Mouse (Mus musculus) thymus, postnatal 36 days (tissue): ENCODE measurements around the gene Fam167b.

Source experiments
- DNase-seq, 2 experiments: peaks; one replicate each; pipeline ENCODE4 v3.0.0; 2022; ENCODE audit warnings: mixed read lengths in 2 of 2

Fam167b gene

GRCm38 (mm10) chr4:129578466-129578865 is at the start of gene Fam167b:
Gene Fam167b, minus strand, starts transcription at chr4:129578549.
- no peak for DNase-seq

DNA sequence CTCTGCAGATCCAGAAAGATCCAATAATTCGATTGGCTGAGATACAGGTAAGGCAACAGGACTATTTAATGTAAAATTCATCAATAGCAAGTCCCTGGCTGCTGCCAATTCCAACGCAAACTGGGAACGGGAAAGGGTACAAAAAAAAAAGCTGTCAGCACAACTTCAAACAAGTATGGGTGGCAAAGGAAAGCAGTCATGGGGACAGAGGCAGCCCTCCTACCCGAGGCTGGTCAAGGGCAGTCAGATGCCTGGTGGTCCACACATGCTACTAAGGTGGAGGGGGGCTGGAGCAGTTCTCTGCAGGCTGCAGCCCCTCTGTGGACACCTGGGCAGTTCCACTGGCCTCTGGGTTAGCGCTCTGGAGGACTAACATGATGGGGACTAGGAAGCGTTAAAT is 47.7 kb upstream of the Fam167b start:
- no peak for DNase-seq

GRCm38 (mm10) chr4:129625496-129625895 is 47.1 kb upstream of the Fam167b start:
- no peak for DNase-seq

GRCm38 (mm10) chr4:129625029-129625370 is 46.7 kb upstream of the Fam167b start:
- peak; percentile 62 to 74 for DNase-seq

GRCm38 (mm10) chr4:129624281-129625028 is 46.1 kb upstream of the Fam167b start:
- peak; percentile 79 to 91 for DNase-seq

- DNase-seq: peak; percentile 54 to 58
Observed at GRCm38 (mm10) chr4:129623681-129624091, 45.3 kb upstream of the Fam167b start, which contains the start of gene Ccdc28b. Gene Ccdc28b, minus strand, starts transcription at chr4:129623947.

GRCm38 (mm10) chr4:129622803-129623535 is 44.6 kb upstream of the Fam167b start:
- DNase-seq: no peak

GRCm38 (mm10) chr4:129622120-129622802 is 43.9 kb upstream of the Fam167b start:
- no peak for DNase-seq

GRCm38 (mm10) chr4:129621283-129621841 is 43.0 kb upstream of the Fam167b start:
- DNase-seq: no peak

GRCm38 (mm10) chr4:129620419-129621282 is 42.3 kb upstream of the Fam167b start:
- no peak for DNase-seq

GRCm38 (mm10) chr4:129618786-129619691 is 40.7 kb upstream of the Fam167b start, which contains the start of gene Iqcc:
Gene Iqcc, minus strand, starts transcription at chr4:129619099.
- DNase-seq: peak; percentile 94 to 97

DNA sequence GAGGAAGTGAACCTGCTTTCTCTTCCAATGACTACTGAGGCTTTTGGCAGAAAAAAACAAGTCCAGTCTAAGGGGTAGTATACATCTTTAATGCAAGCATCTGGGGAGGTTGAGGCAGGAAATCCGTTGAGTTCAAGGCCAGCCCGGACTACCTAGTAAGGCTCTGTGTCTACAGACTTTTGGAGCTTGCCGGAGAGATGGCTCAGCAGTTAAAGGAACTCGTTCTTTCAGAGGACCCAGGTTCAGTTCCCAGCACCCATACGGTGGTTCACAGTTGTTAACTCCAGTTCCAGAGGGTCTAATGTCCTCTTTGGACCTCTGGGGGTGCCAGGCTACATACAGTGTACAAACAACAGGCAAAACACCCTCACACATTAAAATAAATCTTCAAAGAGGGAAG is 39.7 kb upstream of the Fam167b start:
- DNase-seq: no peak

GRCm38 (mm10) chr4:129617121-129617641 is 38.8 kb upstream of the Fam167b start:
- DNase-seq: no peak

DNA sequence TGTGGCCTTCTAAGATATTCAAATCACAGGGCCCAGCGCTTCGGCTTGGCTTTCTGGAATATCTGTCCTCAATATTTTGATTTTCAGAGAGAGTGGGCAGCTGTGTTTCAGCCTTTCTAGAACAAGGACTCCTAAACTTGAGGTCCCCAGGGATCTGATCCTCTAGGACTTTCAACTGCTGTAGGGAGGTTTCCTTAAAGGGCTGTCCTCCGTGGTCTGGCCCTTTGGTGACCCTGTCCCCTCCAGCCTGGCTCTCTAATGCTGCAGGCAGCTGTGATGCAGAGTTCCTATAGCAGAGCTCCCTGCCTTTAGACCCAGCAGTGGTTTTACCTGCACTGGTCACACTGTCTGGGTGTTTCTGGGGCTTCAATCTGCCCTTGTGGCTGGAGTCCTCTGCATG is 38.3 kb upstream of the Fam167b start:
- DNase-seq: no peak

DNA sequence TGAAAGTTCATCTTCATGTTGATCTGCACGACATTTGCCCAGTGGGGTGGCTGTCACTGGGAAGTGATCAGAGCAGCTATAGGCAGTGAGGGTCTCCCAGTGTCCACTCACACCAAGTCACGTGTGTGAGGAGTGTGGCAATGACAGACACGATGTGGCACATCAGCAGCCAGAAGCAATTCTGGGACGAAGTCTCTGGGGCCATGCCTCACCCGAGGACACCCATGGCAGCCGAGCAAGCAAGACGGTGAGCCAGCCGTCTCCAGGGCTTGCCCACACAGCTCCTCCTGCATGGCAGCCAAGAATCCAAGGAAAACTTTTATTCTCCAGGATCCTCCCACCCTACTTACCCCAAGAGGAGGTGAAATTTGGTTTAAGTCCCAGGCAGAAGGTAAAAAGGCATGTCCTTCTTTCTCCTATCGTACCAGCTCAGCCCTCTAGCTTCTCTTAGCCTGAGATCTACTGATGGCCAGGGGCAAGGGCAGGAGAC is 37.5 kb upstream of the Fam167b start:
- no peak for DNase-seq

DNA sequence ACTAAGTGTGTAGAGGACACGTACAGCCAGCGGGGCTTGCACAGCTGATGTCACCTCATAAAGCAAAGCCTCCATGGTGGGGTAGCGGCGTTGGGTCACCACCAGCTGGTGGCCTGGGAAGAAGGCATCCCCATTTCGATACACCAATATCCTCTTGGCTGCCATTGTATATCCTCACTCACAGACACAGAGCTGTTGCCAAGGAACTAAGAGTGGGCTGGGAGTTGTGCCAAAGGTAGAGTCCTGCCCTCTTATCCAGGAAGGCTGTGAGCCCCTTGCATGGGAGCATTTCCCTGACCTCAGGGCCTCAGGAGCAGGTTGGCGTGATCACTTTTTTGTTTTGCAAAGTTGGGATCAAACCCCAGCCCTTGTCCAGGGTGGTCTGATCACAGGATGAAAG is 35.7 kb upstream of the Fam167b start, which contains the start of gene Dcdc2b:
Dcdc2b (minus strand) TSS at position 165 of the 400 bp plus-strand sequence.
- no peak for DNase-seq

DNA sequence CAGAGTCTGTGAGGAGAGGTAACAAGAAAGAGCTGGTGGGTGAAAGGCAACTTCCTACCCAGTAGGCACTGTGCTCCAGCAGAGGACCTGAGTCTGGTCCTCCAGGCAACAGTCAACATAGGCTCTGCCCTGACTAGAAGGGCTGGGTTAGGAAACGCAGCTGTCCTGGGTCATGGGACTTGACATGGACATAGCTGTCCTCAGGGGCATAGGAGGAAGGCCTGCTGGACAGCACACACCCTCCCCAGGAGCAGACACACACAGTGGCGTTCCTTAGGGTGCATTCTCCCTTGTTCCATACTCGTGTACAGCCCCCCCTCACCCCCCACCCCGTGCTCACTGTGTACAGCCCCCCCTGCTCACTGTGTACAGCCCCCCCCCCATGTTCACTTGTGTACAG is 32.1 kb upstream of the Fam167b start:
- DNase-seq: no peak

DNA sequence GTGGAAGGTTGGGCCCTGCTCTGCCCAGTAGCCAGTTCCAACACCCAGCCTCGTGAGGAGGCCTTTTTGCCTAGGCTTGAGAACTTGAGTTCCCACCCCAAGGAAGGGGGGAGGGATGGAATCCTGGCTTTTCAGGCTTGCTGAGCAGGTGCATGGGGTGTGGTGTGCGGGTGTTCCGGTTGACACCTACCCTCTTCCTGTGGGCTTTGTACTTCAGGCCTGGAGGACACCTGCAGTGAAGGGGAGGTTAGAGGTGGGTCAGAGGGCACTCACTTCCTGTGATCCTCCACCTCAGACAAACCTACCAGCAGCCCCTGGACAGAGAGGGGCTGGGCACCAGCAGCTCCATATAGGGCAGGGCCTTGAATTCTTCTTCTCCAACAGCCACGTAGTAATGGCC is 31.7 kb upstream of the Fam167b start:
- peak; percentile 79 to 89 for DNase-seq

DNA sequence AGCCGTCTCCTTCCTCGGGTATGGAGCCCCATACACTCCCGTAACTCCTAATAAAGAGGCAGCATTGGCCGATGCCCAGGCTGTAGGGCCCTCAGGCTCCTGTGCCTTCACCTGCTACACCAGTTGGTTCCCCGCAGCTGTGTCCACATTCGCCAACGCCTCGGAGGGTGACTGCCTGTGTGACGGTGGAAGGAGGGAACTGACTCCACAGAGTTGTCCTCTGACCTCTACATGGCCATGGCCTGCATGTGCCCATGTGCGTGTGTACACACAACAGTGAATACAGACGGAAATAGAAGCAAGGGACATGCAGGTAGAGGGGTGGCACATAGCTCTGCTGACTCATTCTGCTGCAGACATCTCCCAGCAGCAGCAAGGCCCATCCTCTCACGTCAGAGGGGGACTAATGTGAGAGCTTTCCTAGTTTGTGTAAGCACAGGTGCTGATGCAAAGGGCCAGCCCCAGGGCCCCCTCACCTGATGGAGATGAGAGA is 30.8 kb upstream of the Fam167b start:
- peak; percentile 39 to 58 for DNase-seq

GRCm38 (mm10) chr4:129608426-129609025 is 30.2 kb upstream of the Fam167b start:
- DNase-seq: peak; percentile 77 to 82
